Mouse (Mus musculus) heart, embryonic 15.5 days (tissue): Measurements from ENCODE around the gene Apoc2. TPM values are rescaled to one million over a fixed set of nuclear protein-coding genes. Genes with fewer than 3 reads are reported as not detected.
"Not testable (repeated sequence)": the region's sequence is repeated elsewhere in the genome, so short reads cannot be mapped to it uniquely, and the experiment has no call there.

Experiments
- ATAC-seq: fragments of 200-750 bp; cut with Nextera tagmentation; replicated peaks from 2 replicates; pipeline ENCODE4 v1.8.0; 2017; ENCODE audit warnings: low read depth, moderate TSS enrichment; ENCODE audit not compliant: insufficient number of reproducible peaks, insufficient read depth, low FRiP score
- H3K27ac ChIP-seq: fragments of 300-500 bp; sonication (generic); 2 replicates; pipeline ENCODE4 v1.5.1; 2015; ENCODE audit warnings: mild to moderate bottlenecking, inconsistent platforms
- H3K27me3 ChIP-seq: fragments of 300-500 bp; sonication (generic); 2 replicates; pipeline ENCODE4 v1.6.1; 2015; ENCODE audit warnings: inconsistent platforms
- H3K36me3 ChIP-seq: fragments of 300-500 bp; sonication (generic); 2 replicates; pipeline ENCODE4 v1.6.1; 2015; ENCODE audit warnings: mild to moderate bottlenecking, inconsistent platforms
- H3K4me1 ChIP-seq: fragments of 300-500 bp; sonication (generic); replicated peaks from 2 replicates; pipeline ENCODE4 v1.6.1; 2015; ENCODE audit warnings: inconsistent platforms
- H3K4me2 ChIP-seq: fragments of 300-500 bp; sonication (generic); 2 replicates; pipeline ENCODE4 v1.6.1; 2015; ENCODE audit warnings: inconsistent platforms, mild to moderate bottlenecking, moderate library complexity
- H3K4me3 ChIP-seq: fragments of 300-500 bp; sonication (generic); 2 replicates; pipeline ENCODE4 v1.5.1; 2015; ENCODE audit warnings: mild to moderate bottlenecking, inconsistent platforms
- H3K9ac ChIP-seq: fragments of 300-500 bp; sonication (generic); 2 replicates; pipeline ENCODE4 v1.6.1; 2015; ENCODE audit warnings: mild to moderate bottlenecking, inconsistent platforms
- H3K9me3 ChIP-seq: fragments of 300-500 bp; sonication (generic); replicated peaks from 2 replicates; pipeline ENCODE4 v1.6.1; 2016; ENCODE audit warnings: inconsistent platforms
- WGBS: fragments of 180-500 bp; shearing (Covaris S2); methylation state at CpG from one replicate; pipeline ENCODE4 v1.1.7; 2015; ENCODE audit warnings: mixed read lengths; 5-methylcytosine and 5-hydroxymethylcytosine counted together
- polyA plus RNA-seq: library from polyadenylated mRNA; unstranded; fragments of >200 nt; fragmentation: Nextera tagmentation; extraction: Ambion mirVana; gene quantifications from 2 replicates; pipeline ENCODE4 v1.2.1, GENCODE M21; 2015

Gene Apoc2
- polyA plus RNA-seq, 1 experiment from 2014 or later = 2.0 TPM

DNA sequence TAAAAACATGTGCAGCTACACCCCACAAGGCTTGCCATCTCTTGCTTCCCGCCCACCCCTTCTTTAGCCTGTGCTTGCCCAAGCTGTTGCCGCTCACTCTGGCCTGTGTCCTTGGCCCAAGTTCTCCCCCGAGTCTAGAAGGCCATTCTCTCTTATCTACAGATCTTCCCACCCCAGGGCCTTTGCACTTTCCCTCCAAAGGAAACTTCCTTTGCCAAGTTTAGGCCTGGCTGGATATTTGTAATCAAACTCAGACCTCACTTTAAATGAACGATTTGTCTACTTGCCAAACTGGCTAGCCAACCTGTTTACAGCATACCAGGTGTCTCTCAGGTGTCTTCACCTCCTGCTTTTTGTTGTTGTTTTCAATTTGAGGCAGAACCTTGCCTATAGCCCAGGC lies 13.1 kb upstream of the Apoc2 start:
- WGBS = 79% methylated on average over 4 of the region's 4 CpGs
- ATAC-seq = no peak
- Histone ChIP-seq H3K27ac (no peak overlapping the region), H3K27me3 (no peaks in the 10 kb centered on the region), H3K9ac (no peak overlapping the region), H3K36me3 (no peaks in the 10 kb centered on the region), H3K4me1 (peaks cover 36% of the 10 kb centered on the region), H3K4me2 (no peak overlapping the region), H3K4me3 (no peak overlapping the region), H3K9me3 (no peaks in the 10 kb centered on the region)

- Histone ChIP-seq H3K9ac (no peak overlapping the region), H3K4me1 (peaks cover 14% of the 10 kb centered on the region), H3K4me2 (no peak overlapping the region), H3K27me3 (no peaks in the 10 kb centered on the region), H3K4me3 (no peak overlapping the region), H3K9me3 (no peaks in the 10 kb centered on the region), H3K27ac (no peak overlapping the region), H3K36me3 (no peaks in the 10 kb centered on the region)
- ATAC-seq = no peak
- WGBS = 86% methylated on average over 2 of the region's 2 CpGs
Measured at GRCm38 (mm10) chr7:19688611-19689010, 10.9 kb upstream of the Apoc2 start.

- H3K27ac ChIP-seq = no peak overlapping the region
- H3K9me3 ChIP-seq = no peaks in the 10 kb centered on the region
- H3K4me1 ChIP-seq = peaks cover 9% of the 10 kb centered on the region
- ATAC-seq = no peak
- H3K4me3 ChIP-seq = no peak overlapping the region
- WGBS = 88% methylated on average over 10 of the region's 10 CpGs
- no peak overlapping the region for H3K4me2 ChIP-seq
- no peaks in the 10 kb centered on the region for H3K36me3 ChIP-seq
- no peaks in the 10 kb centered on the region for H3K27me3 ChIP-seq
- no peak overlapping the region for H3K9ac ChIP-seq
Measured at GRCm38 (mm10) chr7:19688101-19688500, 10.4 kb upstream of the Apoc2 start.

- H3K36me3 ChIP-seq, H3K27me3 ChIP-seq, H3K27ac ChIP-seq, H3K9ac ChIP-seq, H3K4me1 ChIP-seq, H3K4me3 ChIP-seq, ATAC-seq, H3K9me3 ChIP-seq, H3K4me2 ChIP-seq: not testable (repeated sequence)
- WGBS = 44% methylated on average over 8 of the region's 8 CpGs
Measured at GRCm38 (mm10) chr7:19686927-19687583, 9.3 kb upstream of the Apoc2 start.

DNA sequence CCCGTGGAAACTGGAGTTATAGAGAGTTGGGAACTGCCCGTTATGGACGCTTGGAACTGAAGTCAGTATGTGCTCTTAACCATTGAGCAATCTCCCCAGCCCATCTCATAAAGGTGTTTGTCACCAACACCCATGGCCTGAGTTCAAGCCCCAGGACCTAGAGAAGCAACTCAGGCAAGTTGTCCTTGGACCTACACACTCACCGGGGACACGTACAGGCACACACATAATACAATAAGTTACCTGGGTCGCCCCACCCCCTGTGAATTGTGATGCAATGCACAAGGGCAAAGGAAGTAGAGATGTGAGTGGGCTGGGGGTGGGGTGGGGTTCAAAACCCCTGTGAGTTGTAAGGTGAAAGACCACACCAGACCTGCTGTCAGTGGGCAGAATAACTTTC lies 8.8 kb upstream of the Apoc2 start:
- no peak overlapping the region for H3K9ac ChIP-seq
- 0 out of 2 replicates have a peak, but pooled peaks cover under 1% of the 10 kb centered on the region for H3K4me1 ChIP-seq
- no peak overlapping the region for H3K4me2 ChIP-seq
- 83% methylated on average over 6 of the region's 6 CpGs for WGBS
- no peaks in the 10 kb centered on the region for H3K27me3 ChIP-seq
- no peak for ATAC-seq
- H3K4me3 ChIP-seq = no peak overlapping the region
- no peaks in the 10 kb centered on the region for H3K36me3 ChIP-seq
- no peaks in the 10 kb centered on the region for H3K9me3 ChIP-seq
- H3K27ac ChIP-seq = no peak overlapping the region

GRCm38 (mm10) chr7:19685374-19685773 lies 7.6 kb upstream of the Apoc2 start:
- no peak overlapping the region for H3K4me2 ChIP-seq
- 54% methylated on average over 4 of the region's 4 CpGs for WGBS
- no peaks in the 10 kb centered on the region for H3K9me3 ChIP-seq
- no peaks in the 10 kb centered on the region for H3K36me3 ChIP-seq
- no peak overlapping the region for H3K27ac ChIP-seq
- H3K4me1 ChIP-seq = peaks cover 5% of the 10 kb centered on the region; the same call in 1 of the 2 replicates
- H3K9ac ChIP-seq = no peak overlapping the region
- no peak for ATAC-seq
- no peak overlapping the region for H3K4me3 ChIP-seq
- H3K27me3 ChIP-seq = no peaks in the 10 kb centered on the region

DNA sequence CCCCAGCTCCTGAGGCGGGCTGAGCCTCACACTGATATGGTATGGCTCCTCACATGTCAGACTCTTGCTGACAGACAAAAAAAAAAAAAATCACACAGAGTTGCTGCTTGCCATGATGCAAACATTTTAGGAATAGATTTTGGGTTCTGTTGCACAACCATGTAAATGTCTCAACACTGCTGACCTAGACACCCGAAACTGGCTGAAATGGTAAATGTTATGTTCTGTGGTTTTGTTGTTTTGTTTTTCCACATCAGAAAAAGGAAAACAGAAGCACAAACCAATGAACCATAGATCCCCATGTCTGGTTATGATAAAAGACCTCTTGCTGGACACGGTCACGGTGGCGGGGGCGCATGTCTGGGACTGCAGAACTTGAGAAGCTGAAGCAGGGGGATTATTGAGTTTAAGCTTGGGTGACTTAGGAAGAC lies 6.0 kb upstream of the Apoc2 start:
- H3K27me3 ChIP-seq = no peaks in the 10 kb centered on the region
- WGBS = 85% methylated on average over 6 of the region's 6 CpGs
- H3K9ac ChIP-seq = no peak overlapping the region
- no peak overlapping the region for H3K4me2 ChIP-seq
- no peak overlapping the region for H3K27ac ChIP-seq
- ATAC-seq = no peak
- H3K4me3 ChIP-seq = no peak overlapping the region
- H3K36me3 ChIP-seq = no peaks in the 10 kb centered on the region
- no peaks in the 10 kb centered on the region for H3K9me3 ChIP-seq
- peaks cover 5% of the 10 kb centered on the region; the same call in 1 of the 2 replicates for H3K4me1 ChIP-seq

- Histone ChIP-seq H3K4me3 (no peak overlapping the region), H3K27me3 (no peaks in the 10 kb centered on the region), H3K36me3 (no peaks in the 10 kb centered on the region), H3K9ac (no peak overlapping the region), H3K9me3 (no peaks in the 10 kb centered on the region), H3K4me1 (peaks cover 5% of the 10 kb centered on the region; the same call in 1 of the 2 replicates), H3K4me2 (no peak overlapping the region), H3K27ac (no peak overlapping the region)
- no peak for ATAC-seq
- WGBS = 79% methylated on average over 3 of the region's 3 CpGs
Measured at GRCm38 (mm10) chr7:19682979-19683378, 5.2 kb upstream of the Apoc2 start.

- H3K27ac ChIP-seq = no peak within 1 kb of the TSS
Measured at GRCm38 (mm10) chr7:19681202-19681694, 3.5 kb upstream of the Apoc2 start, which contains the start of the genes Gm44805 and Apoc4. Gm44805 (minus strand) TSS chr7:19681423. Apoc4 (minus strand) TSS chr7:19681479.

DNA sequence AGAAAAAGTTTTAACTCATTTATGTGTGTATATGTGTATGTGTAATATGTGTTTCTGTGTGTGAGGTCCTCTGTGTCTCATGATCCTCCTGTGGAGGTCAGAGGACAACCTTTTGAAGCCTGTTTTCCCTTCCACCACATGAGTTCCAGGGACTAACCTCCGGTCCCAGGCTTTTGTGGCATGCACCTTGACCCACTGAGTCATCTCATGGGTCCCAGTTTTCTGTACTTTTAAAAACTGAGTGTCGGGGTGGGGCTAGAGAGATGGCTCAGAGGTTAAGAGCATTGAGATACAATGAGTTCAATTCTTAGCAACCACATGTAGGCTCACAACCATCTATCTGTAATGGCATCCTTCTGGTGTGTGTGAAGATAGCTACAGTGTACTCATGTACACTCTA lies 3.0 kb upstream of the Apoc2 start:
- ATAC-seq = no peak
- 91% methylated on average over 2 of the region's 2 CpGs for WGBS

More at GRCm38 (mm10) chr7:19681202-19681694, 3.5 kb upstream of the Apoc2 start, which contains the start of the genes Gm44805 and Apoc4:
- WGBS = 46% methylated on average over 8 of the region's 8 CpGs
- Histone ChIP-seq H3K36me3 (no peaks in the 10 kb centered on the region), H3K4me2 (no peak within 1 kb of the TSS), H3K9me3 (no peaks in the 10 kb centered on the region), H3K9ac (no peak within 1 kb of the TSS), H3K4me1 (peaks cover 5% of the 10 kb centered on the region; the same call in 1 of the 2 replicates), H3K27me3 (no peaks in the 10 kb centered on the region), H3K4me3 (no peak within 1 kb of the TSS)
- ATAC-seq = no peak

DNA sequence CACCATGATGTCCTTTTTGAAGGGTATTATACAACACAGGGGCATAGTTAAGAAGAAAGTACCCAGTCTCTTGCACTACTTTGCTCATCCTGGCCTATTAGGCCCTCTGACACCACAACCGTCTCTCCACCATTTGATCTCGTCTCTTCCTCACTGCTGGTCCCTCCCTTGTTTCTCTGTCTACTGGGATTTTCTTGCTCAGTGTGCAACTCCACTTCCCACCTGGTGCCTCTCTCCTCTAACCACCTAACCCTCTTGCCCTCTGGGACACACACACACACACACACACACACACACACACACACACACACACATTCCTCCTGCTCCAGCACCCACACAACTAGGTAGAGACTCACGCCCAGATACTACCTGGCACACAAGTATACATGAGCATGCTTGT lies 1.2 kb upstream of the Apoc2 start:
- Histone ChIP-seq H3K27ac (no peak overlapping the region), H3K4me2 (no peak overlapping the region), H3K9me3 (no peaks in the 10 kb centered on the region), H3K27me3 (no peaks in the 10 kb centered on the region), H3K4me1 (peaks cover 5% of the 10 kb centered on the region; the same call in 1 of the 2 replicates), H3K4me3 (no peak overlapping the region), H3K36me3 (no peaks in the 10 kb centered on the region), H3K9ac (no peak overlapping the region)
- 79% methylated on average over 3 of the region's 3 CpGs for WGBS
- no peak for ATAC-seq

More for the DNA sequence above, 3.0 kb upstream of the Apoc2 start:
- H3K9me3 ChIP-seq = no peaks in the 10 kb centered on the region
- H3K27ac ChIP-seq = no peak overlapping the region
- no peak overlapping the region for H3K4me3 ChIP-seq
- no peak overlapping the region for H3K4me2 ChIP-seq
- no peak overlapping the region for H3K9ac ChIP-seq
- H3K4me1 ChIP-seq = peaks cover 5% of the 10 kb centered on the region; the same call in 1 of the 2 replicates
- H3K27me3 ChIP-seq = no peaks in the 10 kb centered on the region
- no peaks in the 10 kb centered on the region for H3K36me3 ChIP-seq

GRCm38 (mm10) chr7:19676662-19677061 lies 1.1 kb downstream of the Apoc2 start:
- no peak for ATAC-seq
- no peaks in the 10 kb centered on the region for H3K27me3 ChIP-seq

More at GRCm38 (mm10) chr7:19676662-19677061, 1.1 kb downstream of the Apoc2 start:
- peaks cover 5% of the 10 kb centered on the region; the same call in 1 of the 2 replicates for H3K4me1 ChIP-seq
- WGBS = 77% methylated on average over 1 of the region's 1 CpGs
- H3K27ac ChIP-seq = no peak overlapping the region
- H3K4me2 ChIP-seq = no peak overlapping the region
- H3K36me3 ChIP-seq = no peaks in the 10 kb centered on the region
- no peak overlapping the region for H3K9ac ChIP-seq
- no peak overlapping the region for H3K4me3 ChIP-seq
- no peaks in the 10 kb centered on the region for H3K9me3 ChIP-seq
